Mouse (Mus musculus) ES-E14 (cell line): ENCODE measurements around the gene Cadm1. TPM values are rescaled to one million over a fixed set of nuclear protein-coding genes. Genes with fewer than 3 reads are reported as not detected.
A peak's percentile ranks its signal among the peaks of the same experiment; 100 is the strongest.

Experiments
- DNase-seq: peaks from one replicate; pipeline ENCODE4 v3.0.0-alpha.2; 2013; ENCODE audit warnings: low read depth, low spot score
- H3K27ac ChIP-seq: 2 replicates; pipeline ENCODE4 v1.5.1; 2012; ENCODE audit warnings: low read depth, mild to moderate bottlenecking, low read length, moderate library complexity, mixed read lengths; ENCODE audit not compliant: poor library complexity, insufficient read depth, severe bottlenecking
- H3K36me3 ChIP-seq: 2 replicates; pipeline ENCODE4 v1.6.1; 2012; ENCODE audit warnings: mild to moderate bottlenecking, low read length, moderate library complexity, mixed read lengths; ENCODE audit not compliant: control insufficient read depth, poor library complexity, insufficient read depth, severe bottlenecking
- H3K4me1 ChIP-seq, 2 experiments: fragments of 150-350 bp in 1 of 2; sonication (generic) in 1 of 2; 2 replicates each; pipeline ENCODE4 v1.6.1; 2012; ENCODE audit warnings: low read length in 2 of 2, mild to moderate bottlenecking in 1 of 2, mixed read lengths in 1 of 2; ENCODE audit not compliant: control insufficient read depth in 2 of 2, insufficient read depth in 2 of 2, poor library complexity in 1 of 2
- H3K4me3 ChIP-seq, 2 experiments: fragments of 150-350 bp in 1 of 2; sonication (generic) in 1 of 2; 2 replicates each; pipeline ENCODE4 v1.5.1; 2012; ENCODE audit warnings: low read length in 2 of 2, low read depth in 1 of 2, mild to moderate bottlenecking in 1 of 2, mixed read lengths in 1 of 2; ENCODE audit not compliant: insufficient read depth in 1 of 2, poor library complexity in 1 of 2, severe bottlenecking in 1 of 2
- H3K9ac ChIP-seq: 2 replicates; pipeline ENCODE4 v1.6.1; 2012; ENCODE audit warnings: low read depth, mild to moderate bottlenecking, low read length, mixed read lengths; ENCODE audit not compliant: poor library complexity, insufficient read depth, severe bottlenecking
- H3K9me3 ChIP-seq: fragments of 150-350 bp; sonication (generic); 2 replicates; pipeline ENCODE4 v1.6.1; 2012; ENCODE audit warnings: low read depth, mild to moderate bottlenecking, low read length; ENCODE audit not compliant: control insufficient read depth, insufficient read depth
- CHD2 ChIP-seq: IDR thresholded peaks from 2 replicates; pipeline ENCODE4 v1.6.1; 2014; ENCODE audit warnings: mild to moderate bottlenecking, low read depth, low read length, inconsistent platforms
- HCFC1 ChIP-seq: IDR thresholded peaks from 2 replicates; pipeline ENCODE4 v1.6.1; 2012; ENCODE audit warnings: low read length, inconsistent platforms, borderline replicate concordance; ENCODE audit not compliant: insufficient read depth
- MAFK ChIP-seq: IDR thresholded peaks from 2 replicates; pipeline ENCODE4 v1.6.1; 2014; ENCODE audit warnings: mild to moderate bottlenecking, low read depth, low read length, inconsistent platforms; ENCODE audit not compliant: insufficient read depth
- ZC3H11A ChIP-seq: IDR thresholded peaks from 2 replicates; pipeline ENCODE4 v1.6.1; 2012; ENCODE audit warnings: low read depth, mild to moderate bottlenecking, inconsistent platforms, low read length, borderline replicate concordance
- ZNF384 ChIP-seq: IDR thresholded peaks from 2 replicates; pipeline ENCODE4 v1.6.1; 2012; ENCODE audit warnings: low read depth, low read length, inconsistent platforms
- in situ Hi-C, 2 experiments: fragments of 600-800 bp; cut with MboI; formaldehyde crosslinking; loops; one replicate each; pipeline ENCODE4 v1.15.1; 2025; ENCODE audit warnings: low sequenced_read_pairs in 2 of 2, inconsistent platforms in 1 of 2; ENCODE audit not compliant: unreplicated experiment in 2 of 2
- total RNA-seq: library from RNA; depleted of rRNA; stranded (reverse); fragments of 300-350 nt; gene quantifications from 2 replicates; pipeline ENCODE4 v1.2.3, GENCODE M21; 2012

Cadm1 gene
- total RNA-seq, 1 experiment = 78.7 TPM

DNA sequence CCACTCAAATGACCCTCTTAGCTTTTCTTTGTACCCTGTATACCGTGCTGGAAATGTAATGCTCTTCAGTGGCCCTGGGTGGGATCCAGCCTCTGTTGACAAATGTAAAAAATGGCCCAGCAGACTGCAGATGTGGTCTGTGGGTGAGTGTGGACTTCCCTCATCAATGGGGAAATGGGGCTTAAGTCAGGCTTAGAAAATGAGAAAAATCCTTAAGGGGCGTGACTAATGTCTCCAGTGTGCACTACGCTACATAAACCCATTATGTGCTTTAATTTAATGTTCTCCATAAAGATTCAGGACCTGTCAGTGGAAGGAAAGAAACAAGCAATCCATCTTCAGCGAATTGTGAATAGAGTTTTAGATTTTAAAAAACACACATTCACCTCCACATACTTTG, 40.2 kb downstream of the Cadm1 start:
- DNase-seq = no peak
- Histone ChIP-seq H3K4me1 (peaks cover 5 to 12% of the 10 kb centered on the region in 2 experiments), H3K4me3 (no peak overlapping the region), H3K27ac (no peak overlapping the region), H3K36me3 (no peaks in the 10 kb centered on the region; the same call in 1 of the 2 replicates), H3K9me3 (no peaks in the 10 kb centered on the region), H3K9ac (no peak overlapping the region)
- no peak for TF ChIP-seq ZNF384
- no peak for TF ChIP-seq HCFC1
- TF ChIP-seq ZC3H11A = no peak
- no peak for TF ChIP-seq CHD2
- no peak for TF ChIP-seq MAFK
- in situ Hi-C loops = no loop called here

DNA sequence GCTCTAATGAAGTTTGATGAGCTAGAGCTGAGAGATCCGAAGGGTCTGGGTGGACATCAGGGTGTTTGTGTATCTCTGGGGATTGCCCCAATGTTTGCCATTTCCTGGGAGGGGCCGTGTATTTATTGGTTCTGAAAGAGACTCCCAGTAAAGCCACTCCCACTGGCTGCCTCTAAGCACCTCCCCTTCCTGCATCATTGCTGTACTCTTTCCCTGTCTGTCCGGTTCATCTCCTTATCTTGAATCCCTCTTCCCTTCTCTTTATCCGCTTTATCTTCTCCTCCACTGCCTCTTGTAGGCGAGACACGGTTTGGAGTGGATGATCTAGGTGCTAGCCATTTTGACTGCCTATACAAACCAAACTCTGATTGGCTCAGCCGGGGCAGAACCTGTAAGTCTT, 41.5 kb downstream of the Cadm1 start:
- Histone ChIP-seq H3K27ac (no peak overlapping the region), H3K36me3 (no peaks in the 10 kb centered on the region; the same call in 1 of the 2 replicates), H3K9ac (peak overlapping the region; percentile 62; the same call in 1 of the 2 replicates), H3K9me3 (no peaks in the 10 kb centered on the region), H3K4me3 (peak overlapping the region; percentile 66 to 82), H3K4me1 (peaks cover 9 to 18% of the 10 kb centered on the region in 2 experiments)
- TF ChIP-seq HCFC1 (no peak), MAFK (no peak), CHD2 (no peak), ZNF384 (no peak), ZC3H11A (no peak)
- in situ Hi-C loops = no loop called here
- DNase-seq = no peak

DNA sequence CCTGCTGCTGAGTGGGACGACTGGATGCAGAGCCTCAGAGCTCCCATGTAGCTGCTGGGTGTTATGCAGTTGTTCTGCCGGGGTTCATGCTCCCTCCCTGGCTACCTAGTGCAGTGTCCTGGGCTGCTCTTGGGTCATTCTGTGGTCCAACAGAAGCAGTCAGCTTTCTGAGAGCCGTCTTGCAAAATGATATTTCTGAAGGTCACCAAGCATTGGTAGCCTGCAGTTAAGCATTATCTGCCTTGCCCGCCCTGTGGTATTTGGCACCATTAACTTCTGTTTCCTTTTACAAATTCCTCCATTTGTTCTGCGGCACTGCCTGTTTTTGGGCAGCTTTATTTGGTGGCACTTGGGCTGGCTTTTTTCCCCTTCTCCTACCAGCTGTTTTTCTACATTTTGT, 42.2 kb downstream of the Cadm1 start:
- H3K9me3 ChIP-seq = no peaks in the 10 kb centered on the region
- peak overlapping the region; percentile 66 to 82 for H3K4me3 ChIP-seq
- no peak for DNase-seq
- in situ Hi-C loops = no loop called here
- H3K27ac ChIP-seq = no peak overlapping the region
- H3K4me1 ChIP-seq = peaks cover 9 to 21% of the 10 kb centered on the region in 2 experiments
- no peak overlapping the region for H3K9ac ChIP-seq
- TF ChIP-seq ZNF384 = no peak
- no peak for TF ChIP-seq ZC3H11A
- no peak for TF ChIP-seq CHD2
- TF ChIP-seq MAFK = no peak
- no peaks in the 10 kb centered on the region; the same call in 1 of the 2 replicates for H3K36me3 ChIP-seq

DNA sequence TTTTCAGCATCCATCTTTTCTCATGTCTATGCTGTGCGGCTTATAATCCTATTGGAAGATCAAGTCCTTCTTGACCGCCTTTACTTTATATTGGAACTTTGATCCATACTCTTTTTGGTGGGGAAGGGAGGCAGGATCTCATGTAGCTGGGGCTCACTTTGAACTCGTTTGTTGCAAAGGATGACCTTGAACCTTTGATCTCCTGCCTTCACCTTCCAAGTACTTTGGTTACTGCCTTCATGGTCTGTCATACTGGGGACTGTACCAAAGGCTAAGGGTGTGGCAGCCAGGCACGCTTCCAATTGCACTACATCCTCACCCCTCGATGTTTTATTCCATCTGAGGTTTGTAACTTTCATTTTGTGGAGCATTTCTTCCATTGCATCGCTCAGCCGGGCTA, 43.5 kb downstream of the Cadm1 start:
- Histone ChIP-seq H3K4me1 (peaks cover 9 to 26% of the 10 kb centered on the region in 2 experiments), H3K9me3 (no peaks in the 10 kb centered on the region), H3K9ac (no peak overlapping the region), H3K36me3 (no peaks in the 10 kb centered on the region; the same call in 1 of the 2 replicates), H3K4me3 (no peak overlapping the region), H3K27ac (no peak overlapping the region)
- no peak for DNase-seq
- TF ChIP-seq CHD2 = no peak
- TF ChIP-seq ZNF384 = no peak
- no peak for TF ChIP-seq ZC3H11A
- no peak for TF ChIP-seq MAFK
- no peak for TF ChIP-seq HCFC1
- in situ Hi-C loops = no loop called here
